Mouse (Mus musculus): ENCODE data around the gene Hc. TPM values are rescaled to one million over a fixed set of nuclear protein-coding genes. Genes with fewer than 3 reads are reported as not detected.

The Hc gene
- total RNA-seq, 2 experiments from 2014 or later: 0.21 TPM; not detected in 1

GRCm38 (mm10) chr2:34978226-34978625 lies 83.0 kb downstream of the Hc start:
- DNase-seq (ENCODE audit: low spot score in 2 of 2): no peak

GRCm38 (mm10) chr2:34976945-34977658 lies 84.1 kb downstream of the Hc start:
- DNase-seq (ENCODE audit: low spot score in 2 of 2): no peak

GRCm38 (mm10) chr2:34976447-34976846 lies 84.8 kb downstream of the Hc start:
- no peak for DNase-seq (ENCODE audit: low spot score in 2 of 2)

- no peak for DNase-seq (ENCODE audit: low spot score in 2 of 2)
Observed at GRCm38 (mm10) chr2:34973087-34973486, 88.2 kb downstream of the Hc start.

GRCm38 (mm10) chr2:34971080-34971888 lies 90.0 kb downstream of the Hc start:
- DNase-seq (ENCODE audit: low spot score in 2 of 2): no peak

GRCm38 (mm10) chr2:34970092-34970750 lies 91.0 kb downstream of the Hc start:
- peak in 1 of 2 experiments; percentile 60 for DNase-seq (ENCODE audit: low spot score in 2 of 2)

- DNase-seq (ENCODE audit: low spot score in 2 of 2): no peak
Observed at GRCm38 (mm10) chr2:34969166-34969565, 92.1 kb downstream of the Hc start.

- DNase-seq (ENCODE audit: low spot score in 2 of 2): no peak
Observed at GRCm38 (mm10) chr2:34966243-34966934, 94.8 kb downstream of the Hc start.

GRCm38 (mm10) chr2:34965806-34966205 lies 95.4 kb downstream of the Hc start:
- DNase-seq (ENCODE audit: low spot score in 2 of 2): no peak

- DNase-seq (ENCODE audit: low spot score in 2 of 2): no peak
Observed at GRCm38 (mm10) chr2:34965293-34965692, 95.9 kb downstream of the Hc start.

GRCm38 (mm10) chr2:34964651-34965050 lies 96.6 kb downstream of the Hc start:
- DNase-seq (ENCODE audit: low spot score in 2 of 2): no peak

- DNase-seq (ENCODE audit: low spot score in 2 of 2): no peak
Observed at GRCm38 (mm10) chr2:34964230-34964629, 97.0 kb downstream of the Hc start.

GRCm38 (mm10) chr2:34963371-34963956 lies 97.8 kb downstream of the Hc start:
- DNase-seq (ENCODE audit: low spot score in 2 of 2): no peak

GRCm38 (mm10) chr2:34962893-34963292 lies 98.3 kb downstream of the Hc start:
- DNase-seq (ENCODE audit: low spot score in 2 of 2): no peak

- no peak for DNase-seq (ENCODE audit: low spot score in 2 of 2)
Observed at GRCm38 (mm10) chr2:34962211-34962610, 99.0 kb downstream of the Hc start.

GRCm38 (mm10) chr2:34961481-34962036 lies 99.7 kb downstream of the Hc start, which contains the start of gene Traf1:
Gene Traf1, minus strand, starts transcription at chr2:34961772.
- no peak for DNase-seq (ENCODE audit: low spot score in 2 of 2)

GRCm38 (mm10) chr2:34960966-34961365 lies 100.3 kb downstream of the Hc start:
- DNase-seq (ENCODE audit: low spot score in 2 of 2): no peak

- DNase-seq (ENCODE audit: low spot score in 2 of 2): peak in 1 of 2 experiments; percentile 5
Observed at GRCm38 (mm10) chr2:34960466-34960865, 100.8 kb downstream of the Hc start.

GRCm38 (mm10) chr2:34958582-34958981 lies 102.7 kb downstream of the Hc start:
- DNase-seq (ENCODE audit: low spot score in 2 of 2): no peak

GRCm38 (mm10) chr2:34958036-34958435 lies 103.2 kb downstream of the Hc start:
- DNase-seq (ENCODE audit: low spot score in 2 of 2): no peak

- DNase-seq (ENCODE audit: low spot score in 2 of 2): no peak
Observed at GRCm38 (mm10) chr2:34957405-34957804, 103.8 kb downstream of the Hc start.

Data from left cerebral cortex, adult 18-20 months (tissue).